Mouse (Mus musculus) intestine, embryonic 14.5 days (tissue): ENCODE measurements around the gene Cyp2b23. TPM values are rescaled to one million over a fixed set of nuclear protein-coding genes. Genes with fewer than 3 reads are reported as not detected.

Experiments
- polyA plus RNA-seq: library from polyadenylated mRNA; unstranded; fragments of >200 nt; fragmentation: Nextera tagmentation; extraction: Ambion mirVana; gene quantifications from 2 replicates; pipeline ENCODE4 v1.2.1, GENCODE M21; 2014

Gene Cyp2b23
- polyA plus RNA-seq, 1 experiment from 2014 or later, result not detected

Other genes with a start within 250 kb of the Cyp2b23 start
- gene Nlrp9a, start 151.4 kb downstream of the Cyp2b23 start, polyA plus RNA-seq, result not detected in 2 replicates
- gene Vmn1r185, start 68.0 kb downstream of the Cyp2b23 start, polyA plus RNA-seq, result not detected in 2 replicates
- not detected in 2 replicates for gene Cyp2b19, start 70.7 kb upstream of the Cyp2b23 start, polyA plus RNA-seq
- not detected in 2 replicates for gene Cyp2g1, start 122.5 kb upstream of the Cyp2b23 start, polyA plus RNA-seq
- not detected in 2 replicates for gene Cyp2a5, start 148.9 kb upstream of the Cyp2b23 start, polyA plus RNA-seq